Mouse (Mus musculus): ENCODE measurements around the gene Cct8l1.
A peak's percentile ranks its signal among the peaks of the same experiment; 100 is the strongest.

DNA sequence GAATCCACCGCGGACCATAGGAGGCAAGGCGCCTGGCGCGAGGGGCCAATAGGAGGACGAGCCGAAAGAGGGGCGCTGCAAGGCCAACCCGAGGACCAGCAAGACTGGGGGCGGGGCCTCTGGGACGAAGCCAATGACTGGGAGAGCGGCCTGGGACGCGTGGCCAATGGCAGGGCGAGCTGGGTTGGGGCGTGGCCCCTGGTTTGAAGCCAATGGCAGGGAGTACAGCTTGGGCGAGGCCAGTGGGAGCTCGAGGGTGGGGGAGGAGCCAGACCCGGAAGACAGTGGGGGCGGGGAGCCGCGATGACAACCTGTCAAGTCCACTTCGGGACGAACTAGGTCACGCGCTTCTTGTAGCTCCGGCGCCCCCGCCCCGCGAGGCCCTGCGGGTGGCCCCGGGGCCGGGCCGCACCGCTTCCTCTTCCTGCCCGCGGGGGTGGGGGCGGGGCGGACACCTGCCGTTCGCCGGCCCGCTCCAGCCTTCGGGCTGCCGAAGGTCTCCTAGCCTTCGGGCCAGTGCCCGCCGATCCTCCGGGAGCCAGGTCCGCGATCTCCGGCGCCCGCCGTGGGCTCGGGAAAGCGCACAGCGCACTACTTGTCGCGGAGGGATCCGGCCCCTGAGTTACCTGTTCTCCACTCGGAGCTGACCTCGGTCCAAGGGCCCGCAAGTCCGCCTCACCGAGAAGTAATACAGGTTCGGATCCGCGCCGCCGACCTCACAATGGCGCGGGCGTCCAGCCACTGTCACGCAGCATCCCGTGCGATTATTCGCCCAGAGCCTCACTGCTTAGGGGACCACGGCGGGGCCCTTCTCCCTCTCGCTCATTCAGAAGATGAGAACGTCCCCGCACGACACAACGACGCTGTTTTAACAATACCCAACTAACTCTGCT lies 13.9 kb downstream of the Cct8l1 start:
- TF ChIP-seq POLR2A (IDR thresholded peaks at IDR 0.05; ENCODE audit: control insufficient read depth, low read depth, low read length) = peak; percentile 76
- 0 out of 2 replicates have a peak, but pooled peaks have one; percentile 7 for TF ChIP-seq CTCF (IDR thresholded peaks at IDR 0.05; ENCODE audit: control insufficient read depth, insufficient read depth, insufficient replicate concordance, low read depth, low read length)
